ENCODE assay signal across 27 mouse cellular contexts in genomic region chr7:97473001-97473400, GRCm38 (mm10). TPM values are rescaled to one million over a fixed set of nuclear protein-coding genes. Genes with fewer than 3 reads are reported as not detected.
DNase-seq lines count a peak whose midpoint lies in the region; ATAC-seq and TF ChIP-seq lines count a peak whose summit lies in the region.
"Had no signal": no experiment of that assay in that cellular context is flagged by ENCODE, and none has a peak within 500 bp of the region (broad histone marks: within the 10 kb centered on the region; RNA-seq: fewer than 3 reads in every experiment).

No protein-coding gene starts in this region.

- intact Hi-C loops in gastrocnemius, adult 2 months (cut with DNase I), result no loop called here

- no peak overlapping the region for H3K27ac ChIP-seq in forebrain, embryonic 14.5 days (ENCODE audit: low read depth, low read length)
- no peak overlapping the region for H3K27ac ChIP-seq in forebrain, embryonic 12.5 days
- no peak overlapping the region for H3K27ac ChIP-seq in gastrocnemius, adult 2 months
- H3K27ac ChIP-seq in hindbrain, postnatal 0 days, result no peak overlapping the region
- H3K27ac ChIP-seq: embryonic facial prominence, embryonic 15.5 days; heart, adult 2 months; hindbrain, embryonic 14.5 days; left cerebral cortex, adult 2 months; limb, embryonic 10.5 days; liver, embryonic 15.5 days; lung, embryonic 15.5 days had no signal

- H3K36me3 ChIP-seq in forebrain, embryonic 14.5 days (ENCODE audit: control insufficient read depth, insufficient read depth, low read length), result no peaks in the 10 kb centered on the region
- H3K36me3 ChIP-seq in forebrain, embryonic 12.5 days (replicated peaks), result no peaks in the 10 kb centered on the region
- no peaks in the 10 kb centered on the region for H3K36me3 ChIP-seq in hindbrain, postnatal 0 days (ENCODE audit: insufficient read depth, low read length)
- H3K36me3 ChIP-seq: embryonic facial prominence, embryonic 15.5 days; limb, embryonic 10.5 days; liver, embryonic 15.5 days; lung, embryonic 15.5 days had no signal

- no peak for TF ChIP-seq CTCF in gastrocnemius, adult 2 months (IDR thresholded peaks at IDR 0.05)
- no peak for TF ChIP-seq CTCF in hindbrain, postnatal 0 days (IDR thresholded peaks at IDR 0.05; ENCODE audit: low read depth)

- no peak for ATAC-seq in forebrain, embryonic 14.5 days
- no peak for ATAC-seq in forebrain, embryonic 12.5 days (ENCODE audit: low FRiP score)
- ATAC-seq in hindbrain, postnatal 0 days, result no peak
- ATAC-seq: activated CD4-positive, CD25-positive, alpha-beta regulatory T cell, adult 4 months had no signal

- H3K4me1 ChIP-seq in forebrain, embryonic 14.5 days (ENCODE audit: control insufficient read depth, insufficient read depth, low read length), result no peaks in the 10 kb centered on the region
- H3K4me1 ChIP-seq in forebrain, embryonic 12.5 days, result no peaks in the 10 kb centered on the region
- no peaks in the 10 kb centered on the region for H3K4me1 ChIP-seq in hindbrain, postnatal 0 days (ENCODE audit: insufficient read depth, low read length)
- H3K4me1 ChIP-seq: embryonic facial prominence, embryonic 15.5 days; limb, embryonic 10.5 days; liver, embryonic 15.5 days; lung, embryonic 15.5 days had no signal

- H3K27me3 ChIP-seq in forebrain, embryonic 14.5 days (replicated peaks; ENCODE audit: control insufficient read depth, insufficient read depth, low read length), result no peaks in the 10 kb centered on the region
- H3K27me3 ChIP-seq in forebrain, embryonic 12.5 days, result no peaks in the 10 kb centered on the region
- H3K27me3 ChIP-seq in hindbrain, postnatal 0 days (ENCODE audit: insufficient read depth, low read length), result no peaks in the 10 kb centered on the region
- H3K27me3 ChIP-seq: embryonic facial prominence, embryonic 15.5 days; liver, embryonic 15.5 days; lung, embryonic 15.5 days; megakaryocyte, embryonic 14.5 days had no signal

- no peak overlapping the region for H3K9ac ChIP-seq in forebrain, embryonic 14.5 days (ENCODE audit: low read length)
- H3K9ac ChIP-seq in forebrain, embryonic 12.5 days, result no peak overlapping the region
- H3K9ac ChIP-seq in hindbrain, postnatal 0 days (replicated peaks; ENCODE audit: low read length), result no peak overlapping the region
- H3K9ac ChIP-seq: embryonic facial prominence, embryonic 15.5 days; hindbrain, embryonic 14.5 days; liver, embryonic 15.5 days; lung, embryonic 15.5 days had no signal

- WGBS in forebrain, embryonic 14.5 days, result 82% methylated on average over 5 of the region's 5 CpGs
- WGBS in forebrain, embryonic 12.5 days, result 85% methylated on average over 5 of the region's 5 CpGs
- WGBS in hindbrain, postnatal 0 days, result 86% methylated on average over 5 of the region's 5 CpGs

- no peak overlapping the region for H3K4me2 ChIP-seq in forebrain, embryonic 14.5 days (ENCODE audit: low read length)
- no peak overlapping the region for H3K4me2 ChIP-seq in forebrain, embryonic 12.5 days
- no peak overlapping the region for H3K4me2 ChIP-seq in hindbrain, postnatal 0 days (ENCODE audit: low read depth, low read length)
- H3K4me2 ChIP-seq: embryonic facial prominence, embryonic 15.5 days; hindbrain, embryonic 14.5 days; liver, embryonic 15.5 days; lung, embryonic 15.5 days had no signal

- peak; percentile 4 for DNase-seq in forebrain, embryonic 14.5 days (ENCODE audit: low spot score)
- DNase-seq in right cerebral cortex, adult 18-20 months, result peak; percentile 8
- no peak for DNase-seq in right cerebral cortex, postnatal 14 days
- peak; percentile 22 to 88 for DNase-seq in layer of hippocampus, postnatal 14 days (ENCODE audit: low spot score in 2 of 2)
- peak; percentile 79 for DNase-seq in telencephalon, adult 2 months (ENCODE audit: low read depth, low spot score)
- no peak for DNase-seq in gastrocnemius, adult 2 months
- no peak for DNase-seq in hindbrain, postnatal 0 days (ENCODE audit: low spot score)
- DNase-seq: adrenal gland, adult 8-10 months; cerebellum, adult 2 months; cerebellum, postnatal 36 days; gastrocnemius, postnatal 25 days; heart, adult 2 months; heart, postnatal 36 days; kidney, adult 9 months; kidney, postnatal 14 days; liver; lung, postnatal 36 days; midbrain, embryonic 14.5 days had no signal

- H3K4me3 ChIP-seq in forebrain, embryonic 14.5 days (ENCODE audit: low read depth, low read length), result no peak overlapping the region
- H3K4me3 ChIP-seq in forebrain, embryonic 12.5 days (replicated peaks), result no peak overlapping the region
- H3K4me3 ChIP-seq in gastrocnemius, adult 2 months, result no peak overlapping the region
- no peak overlapping the region for H3K4me3 ChIP-seq in hindbrain, postnatal 0 days (ENCODE audit: low read length)
- H3K4me3 ChIP-seq: embryonic facial prominence, embryonic 15.5 days; heart, adult 2 months; left cerebral cortex, adult 2 months; limb, embryonic 10.5 days; liver, embryonic 15.5 days; lung, embryonic 15.5 days; megakaryocyte, embryonic 14.5 days had no signal

- no peaks in the 10 kb centered on the region for H3K9me3 ChIP-seq in forebrain, embryonic 14.5 days (replicated peaks; ENCODE audit: control insufficient read depth, low read length)
- no peaks in the 10 kb centered on the region for H3K9me3 ChIP-seq in forebrain, embryonic 12.5 days
- H3K9me3 ChIP-seq in hindbrain, postnatal 0 days (ENCODE audit: low read length), result no peaks in the 10 kb centered on the region
- H3K9me3 ChIP-seq: embryonic facial prominence, embryonic 15.5 days; limb, embryonic 10.5 days; liver, embryonic 15.5 days; lung, embryonic 15.5 days had no signal

RNA-seq across cellular contexts. Expression of gene Ints4, which starts 7.8 kb away (rescaled TPM):
- polyA plus RNA-seq in forebrain, embryonic 14.5 days (2014; fragmentation: Nextera tagmentation; extraction: Ambion mirVana), result 54.6 and 65.2 TPM in 2 replicates
- polyA plus RNA-seq in forebrain, embryonic 12.5 days (2016; fragmentation: Nextera tagmentation; extraction: Ambion mirVana), result 57.8 and 58.3 TPM in 2 replicates
- 10 to 100 TPM; 31.4 to 33.1 TPM for total RNA-seq in layer of hippocampus, postnatal 14 days (2021)
- total RNA-seq in gastrocnemius, adult 2 months (2021), result 10 to 100 TPM; 26.6 to 29.7 TPM
- 28.3 and 39.5 TPM in 2 replicates for total RNA-seq in hindbrain, postnatal 0 days (2014; rRNA removed)
- 29.3 and 30.2 TPM in 2 replicates for polyA plus RNA-seq in hindbrain, postnatal 0 days (2015; fragmentation: Nextera tagmentation; extraction: Ambion mirVana)

RNA-seq across cellular contexts. Expression of gene Kctd14, which starts 21.9 kb away (rescaled TPM):
- polyA plus RNA-seq in forebrain, embryonic 14.5 days (2014; fragmentation: Nextera tagmentation; extraction: Ambion mirVana), result 1.4 and 1.8 TPM in 2 replicates
- 1.3 and 2.0 TPM in 2 replicates for polyA plus RNA-seq in forebrain, embryonic 12.5 days (2016; fragmentation: Nextera tagmentation; extraction: Ambion mirVana)
- 1 to 10 TPM; 2.3 to 3.6 TPM for total RNA-seq in layer of hippocampus, postnatal 14 days (2021)
- under 1 TPM in 1 of 2 experiments, not detected in 1; 0.11 TPM for total RNA-seq in gastrocnemius, adult 2 months (2021)
- 0.68 and 1.5 TPM in 2 replicates for total RNA-seq in hindbrain, postnatal 0 days (2014; rRNA removed)
- 2.6 and 3.1 TPM in 2 replicates for polyA plus RNA-seq in hindbrain, postnatal 0 days (2015; fragmentation: Nextera tagmentation; extraction: Ambion mirVana)
- total RNA-seq: heart, postnatal 36 days had no signal

RNA-seq across cellular contexts. Expression of gene Thrsp, which starts 55.5 kb away (rescaled TPM):
- polyA plus RNA-seq in forebrain, embryonic 14.5 days (2014; fragmentation: Nextera tagmentation; extraction: Ambion mirVana), result 3.2 and 3.7 TPM in 2 replicates
- 0.34 and 0.50 TPM in 2 replicates for polyA plus RNA-seq in forebrain, embryonic 12.5 days (2016; fragmentation: Nextera tagmentation; extraction: Ambion mirVana)
- 10 to 100 TPM; 29.1 to 31.5 TPM for total RNA-seq in layer of hippocampus, postnatal 14 days (2021)
- total RNA-seq in gastrocnemius, adult 2 months (2021), result 10 to 100 TPM; 18.0 to 20.7 TPM
- 5.2 and 6.4 TPM in 2 replicates for total RNA-seq in hindbrain, postnatal 0 days (2014; rRNA removed)
- 6.3 and 7.7 TPM in 2 replicates for polyA plus RNA-seq in hindbrain, postnatal 0 days (2015; fragmentation: Nextera tagmentation; extraction: Ambion mirVana)
- polyA plus RNA-seq: activated CD4-positive, CD25-positive, alpha-beta regulatory T cell, adult 4 months had no signal

Comparison
In these comparisons a context has a peak if more than half of its experiments do, and no peak if none do; other contexts are left out.
1. DNase-seq: peak in forebrain, embryonic 14.5 days (single experiment), right cerebral cortex, adult 18-20 months (single experiment), layer of hippocampus, postnatal 14 days (2 of 2) and telencephalon, adult 2 months (single experiment); none in right cerebral cortex, postnatal 14 days (single experiment), gastrocnemius, adult 2 months (single experiment) and hindbrain, postnatal 0 days (single experiment).